Mouse (Mus musculus): ENCODE measurements at regions not wholly inside any gene's neighbourhood (a gene's known extent, or its start where the extent isn't known, plus 50 kb on each side); places are given as distances from the start of the nearest gene placed in this dataset.

- TF ChIP-seq CTCF (IDR thresholded peaks at IDR 0.05; ENCODE audit: extremely low read depth, insufficient read length, insufficient replicate concordance, low read depth, low read length) (no peak), POLR2A (IDR thresholded peaks at IDR 0.05; ENCODE audit: low read depth, low read length) (no peak)
Observed at GRCm38 (mm10) chr1:90349611-90350010, 145.8 kb downstream of the Ackr3 start.

Data from small intestine, adult 2 months (tissue).